Mouse (Mus musculus) embryonic facial prominence, embryonic 14.5 days (tissue): Measurements from ENCODE around the gene Fthl17c. TPM values are rescaled to one million over a fixed set of nuclear protein-coding genes. Genes with fewer than 3 reads are reported as not detected.

Experiments used
- polyA plus RNA-seq: library from polyadenylated mRNA; unstranded; fragments of >200 nt; fragmentation: Nextera tagmentation; extraction: Ambion mirVana; gene quantifications from 2 replicates; pipeline ENCODE4 v1.2.1, GENCODE M21; 2014

Gene Fthl17c
- polyA plus RNA-seq, 1 experiment from 2014 or later, result not detected

Other genes with a start within 250 kb of the Fthl17c start
- not detected in 2 replicates for gene Ssx9, start 228.1 kb downstream of the Fthl17c start, polyA plus RNA-seq
- not detected in 2 replicates for gene Ssxb5, start 172.9 kb downstream of the Fthl17c start, polyA plus RNA-seq
- gene Gm6592, start 132.6 kb downstream of the Fthl17c start, polyA plus RNA-seq, result not detected in 2 replicates
- gene Gm5751, start 102.3 kb downstream of the Fthl17c start, polyA plus RNA-seq, result not detected in 2 replicates
- 4.0 and 4.8 TPM in 2 replicates for gene B630019K06Rik, start 84.2 kb downstream of the Fthl17c start, polyA plus RNA-seq
- not detected in 2 replicates for gene Fthl17b, start 13.6 kb downstream of the Fthl17c start, polyA plus RNA-seq
- gene Fthl17d, start 10.2 kb upstream of the Fthl17c start, polyA plus RNA-seq, result not detected in 2 replicates
- gene Fthl17e, start 56.9 kb upstream of the Fthl17c start, polyA plus RNA-seq, result not detected in 2 replicates
- not detected in 2 replicates for gene Fthl17f, start 86.5 kb upstream of the Fthl17c start, polyA plus RNA-seq
- gene 4930402K13Rik, start 128.0 kb upstream of the Fthl17c start, polyA plus RNA-seq, result not detected in 2 replicates
- 0.67 and 0.76 TPM in 2 replicates for gene Lancl3, start 223.3 kb upstream of the Fthl17c start, polyA plus RNA-seq